Mouse (Mus musculus) E14TG2a.4 (cell line): Measurements from ENCODE around the gene Pkd1l3.

ENCODE experiments used
- H3K27me3 ChIP-seq: 2 replicates; pipeline ENCODE4 v1.6.1; 2014; ENCODE audit warnings: low read length, control low read depth; ENCODE audit not compliant: insufficient read depth
- H3K36me3 ChIP-seq: 2 replicates; pipeline ENCODE4 v1.6.1; 2014; ENCODE audit warnings: low read length, control low read depth; ENCODE audit not compliant: insufficient read depth
- H3K4me1 ChIP-seq: replicated peaks from 2 replicates; pipeline ENCODE4 v1.6.1; 2014; ENCODE audit warnings: low read depth, low read length, control low read depth
- H3K4me3 ChIP-seq: replicated peaks from 2 replicates; pipeline ENCODE4 v1.5.1; 2014; ENCODE audit warnings: mild to moderate bottlenecking, low read length
- H3K9me3 ChIP-seq: 2 replicates; pipeline ENCODE4 v1.6.1; 2014; ENCODE audit warnings: low read length, control low read depth
- CTCF ChIP-seq: conservative IDR thresholded peaks from 2 replicates; pipeline ENCODE4 v1.5.1; 2014; ENCODE audit warnings: low read length
- NANOG ChIP-seq: IDR thresholded peaks from 2 replicates; pipeline ENCODE4 v1.6.1; 2014; ENCODE audit warnings: borderline replicate concordance, low read length, mixed read lengths
- POU5F1 ChIP-seq: IDR thresholded peaks from 2 replicates; pipeline ENCODE4 v1.6.1; 2014; ENCODE audit warnings: low read length, borderline replicate concordance

Pkd1l3 gene

GRCm38 (mm10) chr8:109585652-109586051 is 28.7 kb upstream of the Pkd1l3 start:
- Histone ChIP-seq H3K4me1 (peaks cover 5% of the 10 kb centered on the region; the same call in 1 of the 2 replicates), H3K27me3 (no peaks in the 10 kb centered on the region)

GRCm38 (mm10) chr8:109586972-109587504 is 27.3 kb upstream of the Pkd1l3 start:
- Histone ChIP-seq H3K4me3 (no peak overlapping the region), H3K4me1 (peaks cover 5% of the 10 kb centered on the region; the same call in 1 of the 2 replicates), H3K27me3 (no peaks in the 10 kb centered on the region), H3K36me3 (peaks cover 8% of the 10 kb centered on the region), H3K9me3 (no peaks in the 10 kb centered on the region)
- TF ChIP-seq POU5F1: no peak
- no peak for TF ChIP-seq NANOG
- no peak for TF ChIP-seq CTCF

More at GRCm38 (mm10) chr8:109585652-109586051, 28.7 kb upstream of the Pkd1l3 start:
- no peaks in the 10 kb centered on the region for H3K36me3 ChIP-seq
- TF ChIP-seq NANOG (no peak), CTCF (no peak), POU5F1 (no peak)
- no peak overlapping the region for H3K4me3 ChIP-seq
- H3K9me3 ChIP-seq: no peaks in the 10 kb centered on the region

- Histone ChIP-seq H3K27me3 (no peaks in the 10 kb centered on the region), H3K4me3 (no peak overlapping the region), H3K36me3 (peaks cover 47% of the 10 kb centered on the region), H3K4me1 (peaks cover 27% of the 10 kb centered on the region), H3K9me3 (no peaks in the 10 kb centered on the region)
- TF ChIP-seq NANOG: no peak
Observed at GRCm38 (mm10) chr8:109590901-109591300, 23.4 kb upstream of the Pkd1l3 start.

- H3K9me3 ChIP-seq: no peaks in the 10 kb centered on the region
- peaks cover 32% of the 10 kb centered on the region for H3K4me1 ChIP-seq
- H3K27me3 ChIP-seq: no peaks in the 10 kb centered on the region
- H3K4me3 ChIP-seq: no peak overlapping the region
- H3K36me3 ChIP-seq: peaks cover 50% of the 10 kb centered on the region
- TF ChIP-seq POU5F1 (no peak), NANOG (no peak), CTCF (no peak)
Observed at GRCm38 (mm10) chr8:109591367-109591766, 22.9 kb upstream of the Pkd1l3 start.

- Histone ChIP-seq H3K4me3 (no peak overlapping the region), H3K36me3 (peaks cover 58% of the 10 kb centered on the region), H3K9me3 (no peaks in the 10 kb centered on the region), H3K27me3 (no peaks in the 10 kb centered on the region), H3K4me1 (peaks cover 33% of the 10 kb centered on the region)
- TF ChIP-seq POU5F1: no peak
- no peak for TF ChIP-seq CTCF
- no peak for TF ChIP-seq NANOG
Observed at GRCm38 (mm10) chr8:109592164-109592563, 22.2 kb upstream of the Pkd1l3 start.

GRCm38 (mm10) chr8:109593117-109593788 is 21.1 kb upstream of the Pkd1l3 start:
- Histone ChIP-seq H3K4me3 (no peak overlapping the region), H3K9me3 (no peaks in the 10 kb centered on the region), H3K4me1 (peaks cover 32% of the 10 kb centered on the region), H3K36me3 (peaks cover 65% of the 10 kb centered on the region), H3K27me3 (no peaks in the 10 kb centered on the region)
- TF ChIP-seq CTCF (peak; percentile 65), POU5F1 (no peak)

GRCm38 (mm10) chr8:109595854-109596253 is 18.5 kb upstream of the Pkd1l3 start:
- TF ChIP-seq NANOG (no peak), CTCF (peak; percentile 100), POU5F1 (no peak)
- H3K9me3 ChIP-seq: no peaks in the 10 kb centered on the region
- H3K27me3 ChIP-seq: no peaks in the 10 kb centered on the region
- H3K4me3 ChIP-seq: no peak overlapping the region
- H3K4me1 ChIP-seq: peaks cover 32% of the 10 kb centered on the region
- H3K36me3 ChIP-seq: peaks cover 90% of the 10 kb centered on the region

- TF ChIP-seq POU5F1: no peak
- TF ChIP-seq CTCF: no peak
- TF ChIP-seq NANOG: no peak
- Histone ChIP-seq H3K4me3 (no peak overlapping the region), H3K4me1 (peaks cover 17% of the 10 kb centered on the region), H3K27me3 (no peaks in the 10 kb centered on the region), H3K36me3 (peaks cover 48% of the 10 kb centered on the region), H3K9me3 (no peaks in the 10 kb centered on the region)
Observed at GRCm38 (mm10) chr8:109606725-109607124, 7.6 kb upstream of the Pkd1l3 start.

- Histone ChIP-seq H3K9me3 (no peaks in the 10 kb centered on the region), H3K4me1 (peaks cover 17% of the 10 kb centered on the region), H3K36me3 (peaks cover 39% of the 10 kb centered on the region), H3K27me3 (no peaks in the 10 kb centered on the region), H3K4me3 (peak overlapping the region; percentile 92)
- TF ChIP-seq POU5F1 (no peak), NANOG (no peak), CTCF (no peak)
Observed at GRCm38 (mm10) chr8:109607650-109608049, 6.7 kb upstream of the Pkd1l3 start.
